Mouse (Mus musculus) heart, postnatal 14 days (tissue): ENCODE results near the gene Gast. TPM values are rescaled to one million over a fixed set of nuclear protein-coding genes. Genes with fewer than 3 reads are reported as not detected.

Experiments
- total RNA-seq, 2 experiments: library from RNA; stranded (reverse); gene quantifications; 2 replicates each; pipeline ENCODE4 v1.2.3; 2021

Gast gene
- total RNA-seq, 2 experiments from 2014 or later: not detected

Other genes with a start within 250 kb of the Gast start
- not detected for gene Krt32, start 246.2 kb upstream of the Gast start, total RNA-seq
- not detected for gene Krt35, start 238.2 kb upstream of the Gast start, total RNA-seq
- under 1 TPM in 1 of 2 experiments, not detected in 1; 0.17 TPM for gene Krt36, start 228.8 kb upstream of the Gast start, total RNA-seq
- gene Krt13, start 212.8 kb upstream of the Gast start, total RNA-seq: not detected
- gene Krt15, start 198.5 kb upstream of the Gast start, total RNA-seq: under 1 TPM in 1 of 2 experiments, not detected in 1; 0.57 TPM
- gene Krt19, start 185.7 kb upstream of the Gast start, total RNA-seq: 10 to 100 TPM; 12.9 to 17.4 TPM
- not detected for gene Krt9, start 141.2 kb upstream of the Gast start, total RNA-seq
- gene Krt14, start 126.9 kb upstream of the Gast start, total RNA-seq: 1 to 10 TPM; 1.3 to 1.6 TPM
- not detected for gene Krt16, start 85.5 kb upstream of the Gast start, total RNA-seq
- 1 to 10 TPM in 1 of 2 experiments, under 1 TPM in 1; 0.24 to 3.8 TPM for gene Krt17, start 73.4 kb upstream of the Gast start, total RNA-seq
- gene Krt42, start 64.5 kb upstream of the Gast start, total RNA-seq: not detected
- gene Eif1, start 14.5 kb upstream of the Gast start, total RNA-seq: 1,000 to 10,000 TPM; 1,264 to 1,321 TPM
- gene Hap1, start 21.7 kb downstream of the Gast start, total RNA-seq: 1 to 10 TPM; 1.2 to 1.8 TPM
- 100 to 1,000 TPM; 232 to 245 TPM for gene Jup, start 63.4 kb downstream of the Gast start, total RNA-seq
- gene P3h4, start 80.4 kb downstream of the Gast start, total RNA-seq: 10 to 100 TPM; 19.1 to 19.9 TPM
- 10 to 100 TPM; 34.6 to 38.3 TPM for gene Fkbp10, start 81.3 kb downstream of the Gast start, total RNA-seq
- gene Nt5c3b, start 107.4 kb downstream of the Gast start, total RNA-seq: 10 to 100 TPM; 36.2 to 36.4 TPM
- under 1 TPM; 0.41 to 0.76 TPM for gene Klhl10, start 107.5 kb downstream of the Gast start, total RNA-seq
- gene Klhl11, start 138.3 kb downstream of the Gast start, total RNA-seq: 10 to 100 TPM; 12.2 to 13.4 TPM
- 10 to 100 TPM; 38.9 to 41.2 TPM for gene Acly, start 193.6 kb downstream of the Gast start, total RNA-seq
- gene Ttc25, start 211.2 kb downstream of the Gast start, total RNA-seq: under 1 TPM; 0.24 to 0.36 TPM
- gene Cnp, start 240.5 kb downstream of the Gast start, total RNA-seq: 1 to 10 TPM; 6.2 to 7.6 TPM